Mouse (Mus musculus) megakaryocyte-erythroid progenitor cell, adult 5-6 weeks (primary cell): ENCODE measurements around the gene Lrrc40. TPM values are rescaled to one million over a fixed set of nuclear protein-coding genes. Genes with fewer than 3 reads are reported as not detected.
"Not testable (repeated sequence)": the region's sequence is repeated elsewhere in the genome, so short reads cannot be mapped to it uniquely, and the experiment has no call there.

ENCODE experiments used
- ATAC-seq: replicated peaks from 2 replicates; pipeline ENCODE4 v1.8.0; 2016; ENCODE audit warnings: mild to moderate bottlenecking, inconsistent platforms; ENCODE audit not compliant: severe bottlenecking, poor library complexity, low FRiP score, low TSS enrichment
- total RNA-seq, 2 experiments: library from RNA; stranded (forward) in 1 of 2; stranded (reverse) in 1 of 2; fragments of 200-1000, 215-1000 nt in 1 of 2; fragments of >200 nt in 1 of 2; fragmentation: Nextera tagmentation in 1 of 2; gene quantifications; 2 replicates each; pipeline ENCODE4 v1.2.3; 2014 to 2017

The Lrrc40 gene
- total RNA-seq, 2 experiments from 2014 or later: 23.6 to 46.6 TPM

- peak; percentile 70 for ATAC-seq
These were observed 40.4 kb downstream of the Lrrc40 start for GRCm38 (mm10) chr3:158076685-158077379.

GRCm38 (mm10) chr3:158077380-158077772 is 40.9 kb downstream of the Lrrc40 start:
- no peak for ATAC-seq

- no peak for ATAC-seq
These were observed 41.4 kb downstream of the Lrrc40 start for GRCm38 (mm10) chr3:158077828-158078227.

GRCm38 (mm10) chr3:158091601-158092000 is 55.1 kb downstream of the Lrrc40 start:
- ATAC-seq: no peak

GRCm38 (mm10) chr3:158093919-158094318 is 57.5 kb downstream of the Lrrc40 start:
- ATAC-seq: no peak

- not testable (repeated sequence) for ATAC-seq
These were observed 65.6 kb downstream of the Lrrc40 start for GRCm38 (mm10) chr3:158102043-158102442.

- not testable (repeated sequence) for ATAC-seq
These were observed 66.1 kb downstream of the Lrrc40 start for GRCm38 (mm10) chr3:158102530-158102929.

GRCm38 (mm10) chr3:158103467-158103866 is 67.0 kb downstream of the Lrrc40 start:
- ATAC-seq: no peak

GRCm38 (mm10) chr3:158105260-158105659 is 68.8 kb downstream of the Lrrc40 start:
- no peak for ATAC-seq

Other genes with a start within 250 kb of the Lrrc40 start
- gene Cth, start 111.6 kb upstream of the Lrrc40 start, total RNA-seq (2014; fragmentation: Nextera tagmentation): 0.57 and 4.1 TPM in 2 replicates
- gene Cth, start 111.6 kb upstream of the Lrrc40 start, total RNA-seq (2017): 1.5 TPM in 1 of 2 replicates, not detected in the other
- gene Ankrd13c, start 89.4 kb upstream of the Lrrc40 start, total RNA-seq (2014; fragmentation: Nextera tagmentation): 45.2 and 45.5 TPM in 2 replicates
- 56.0 and 77.6 TPM in 2 replicates for gene Ankrd13c, start 89.4 kb upstream of the Lrrc40 start, total RNA-seq (2017)
- gene Srsf11, start within 50 bp of the Lrrc40 start, total RNA-seq (2014; fragmentation: Nextera tagmentation): 271 and 287 TPM in 2 replicates
- gene Srsf11, start within 50 bp of the Lrrc40 start, total RNA-seq (2017): 372 and 379 TPM in 2 replicates